Mouse (Mus musculus): ENCODE measurements around the gene Trappc6b.

GRCm38 (mm10) chr12:59032101-59032500 lies 29.2 kb downstream of the Trappc6b start:
- TF ChIP-seq CTCF (IDR thresholded peaks at IDR 0.05; ENCODE audit: borderline replicate concordance, control insufficient read depth, extremely low read depth, insufficient read depth, low read length, poor library complexity) = no peak
- no peak for TF ChIP-seq POLR2A (IDR thresholded peaks at IDR 0.05; ENCODE audit: control insufficient read depth, extremely low read depth, insufficient read depth, low read length, poor library complexity)

All from thymus, adult 2 months (tissue).